Mouse (Mus musculus) bone marrow macrophage, adult 2 months (primary cell): ENCODE measurements around the gene Ttc27.

ENCODE experiments used
- CTCF ChIP-seq: IDR thresholded peaks from 2 replicates; pipeline ENCODE4 v1.5.1; 2012; ENCODE audit warnings: low read depth, mild to moderate bottlenecking, low read length, moderate library complexity
- POLR2A ChIP-seq: IDR thresholded peaks from 2 replicates; pipeline ENCODE4 v1.6.1; 2012; ENCODE audit warnings: mild to moderate bottlenecking, low read depth, low read length, borderline replicate concordance

DNA sequence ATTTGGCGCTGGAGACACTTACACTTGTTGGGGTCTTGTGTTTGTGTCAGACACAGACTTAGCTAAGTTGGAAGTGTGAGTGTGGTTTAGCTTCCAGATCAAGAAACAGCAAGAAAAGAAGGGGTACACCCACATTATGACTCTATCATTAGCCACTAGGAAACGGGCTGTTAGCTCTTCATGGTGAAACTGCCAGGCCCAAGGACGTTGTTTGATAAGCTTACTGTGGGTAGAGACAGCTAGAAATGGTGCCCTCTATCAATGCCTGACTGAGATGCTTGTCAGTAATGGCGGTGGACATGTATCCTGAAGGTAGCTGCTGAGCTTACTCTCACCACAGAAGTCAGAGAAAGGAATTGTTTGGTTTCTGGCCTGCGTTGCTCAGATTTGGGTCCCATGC is 146.3 kb downstream of the Ttc27 start:
- TF ChIP-seq CTCF: no peak
- TF ChIP-seq POLR2A: no peak
